Mouse (Mus musculus): ENCODE results near the gene Prelid1.

The Prelid1 gene

GRCm38 (mm10) chr13:55335701-55336100 lies 15.4 kb downstream of the Prelid1 start:
- DNase-seq, result no peak

- no peak for DNase-seq
Measured at GRCm38 (mm10) chr13:55337341-55337975, 17.2 kb downstream of the Prelid1 start.

GRCm38 (mm10) chr13:55338131-55339054 lies 18.1 kb downstream of the Prelid1 start:
- DNase-seq, result peak; percentile 32

GRCm38 (mm10) chr13:55339259-55339658 lies 19.0 kb downstream of the Prelid1 start:
- no peak for DNase-seq

GRCm38 (mm10) chr13:55342469-55342868 lies 22.2 kb downstream of the Prelid1 start:
- no peak for DNase-seq

- DNase-seq, result no peak
Measured at GRCm38 (mm10) chr13:55344286-55344685, 24.0 kb downstream of the Prelid1 start.

GRCm38 (mm10) chr13:55346745-55347144 lies 26.4 kb downstream of the Prelid1 start:
- no peak for DNase-seq

- no peak for DNase-seq
Measured at GRCm38 (mm10) chr13:55361145-55361544, 40.8 kb downstream of the Prelid1 start.

- no peak for DNase-seq
Measured at GRCm38 (mm10) chr13:55361974-55362452, 41.7 kb downstream of the Prelid1 start.

- peak; percentile 98 for DNase-seq
Measured at GRCm38 (mm10) chr13:55362453-55363060, 42.3 kb downstream of the Prelid1 start, which contains the start of gene Lman2. Gene Lman2, minus strand, starts transcription at chr13:55362783.

- peak; percentile 22 for DNase-seq
Measured at GRCm38 (mm10) chr13:55368401-55368800, 48.1 kb downstream of the Prelid1 start.

- no peak for DNase-seq
Measured at GRCm38 (mm10) chr13:55369531-55370114, 49.3 kb downstream of the Prelid1 start, which contains the start of gene Rgs14. Gene Rgs14, plus strand, starts transcription at chr13:55369732.

- peak; percentile 73 for DNase-seq
Measured at GRCm38 (mm10) chr13:55370234-55370633, 49.9 kb downstream of the Prelid1 start.

GRCm38 (mm10) chr13:55371007-55371681 lies 50.8 kb downstream of the Prelid1 start:
- no peak for DNase-seq

- DNase-seq, result no peak
Measured at GRCm38 (mm10) chr13:55371740-55372139, 51.4 kb downstream of the Prelid1 start.

GRCm38 (mm10) chr13:55374206-55374924 lies 54.1 kb downstream of the Prelid1 start:
- no peak for DNase-seq

All from kidney, postnatal 14 days (tissue).